Mouse (Mus musculus) left cerebral cortex, postnatal 14 days (tissue): Measurements from ENCODE around the gene Trim66. TPM values are rescaled to one million over a fixed set of nuclear protein-coding genes. Genes with fewer than 3 reads are reported as not detected.

ENCODE experiments used
- DNase-seq, 2 experiments: peaks; one replicate each; pipeline ENCODE4 v3.0.0; 2021 to 2022; ENCODE audit warnings: low spot score in 2 of 2, mixed read lengths in 1 of 2
- intact Hi-C: fragments of 180-260 bp; cut with DNase I; formaldehyde crosslinking; loops from one replicate; pipeline ENCODE4 v1.15.1; 2025
- total RNA-seq, 2 experiments: library from RNA; stranded (reverse); gene quantifications; 2 replicates each; pipeline ENCODE4 v1.2.3; 2021

Gene Trim66
- total RNA-seq, 2 experiments from 2014 or later = 8.7 to 11.0 TPM

- intact Hi-C loops = no loop called here
- DNase-seq = no peak
These were observed 16.5 kb upstream of the Trim66 start for GRCm38 (mm10) chr7:109524442-109524744.

- intact Hi-C loops = no loop called here
- no peak for DNase-seq
These were observed 16.0 kb upstream of the Trim66 start for GRCm38 (mm10) chr7:109523741-109524441.

GRCm38 (mm10) chr7:109523304-109523703 lies 15.4 kb upstream of the Trim66 start:
- DNase-seq = no peak
- intact Hi-C loops = no loop called here

GRCm38 (mm10) chr7:109522084-109522483 lies 14.2 kb upstream of the Trim66 start:
- intact Hi-C loops = no loop called here
- DNase-seq = no peak

- intact Hi-C loops = no loop called here
These were observed 12.0 kb upstream of the Trim66 start for GRCm38 (mm10) chr7:109519936-109520335.

GRCm38 (mm10) chr7:109518838-109519696 lies 11.1 kb upstream of the Trim66 start, which contains the start of gene Rpl27a:
TSS of gene Rpl27a (plus strand) at chr7:109519147.
- intact Hi-C loops = no loop called here

More at GRCm38 (mm10) chr7:109519936-109520335, 12.0 kb upstream of the Trim66 start:
- DNase-seq = no peak

GRCm38 (mm10) chr7:109518036-109518681 lies 10.2 kb upstream of the Trim66 start:
- DNase-seq = no peak
- intact Hi-C loops = no loop called here

More at GRCm38 (mm10) chr7:109518838-109519696, 11.1 kb upstream of the Trim66 start, which contains the start of gene Rpl27a:
- DNase-seq = peak; percentile 99

- DNase-seq = no peak
- intact Hi-C loops = no loop called here
These were observed 8.6 kb upstream of the Trim66 start for GRCm38 (mm10) chr7:109516500-109516899.

- intact Hi-C loops = no loop called here
- no peak for DNase-seq
These were observed 3.9 kb upstream of the Trim66 start for GRCm38 (mm10) chr7:109511838-109512237.

- intact Hi-C loops = no loop called here
- no peak for DNase-seq
These were observed 2.9 kb upstream of the Trim66 start for GRCm38 (mm10) chr7:109510799-109511198.

- intact Hi-C loops = no loop called here
- no peak for DNase-seq
These were observed 362 bp downstream of the Trim66 start for GRCm38 (mm10) chr7:109507572-109507971.

- intact Hi-C loops = no loop called here
- no peak for DNase-seq
These were observed 815 bp downstream of the Trim66 start for GRCm38 (mm10) chr7:109507119-109507518.

- intact Hi-C loops = no loop called here
- DNase-seq = no peak
These were observed 10.4 kb downstream of the Trim66 start for GRCm38 (mm10) chr7:109497507-109497906.

- DNase-seq = peak; percentile 47 to 61
- intact Hi-C loops = no loop called here
These were observed 14.3 kb downstream of the Trim66 start for GRCm38 (mm10) chr7:109493319-109494316.

- intact Hi-C loops = no loop called here
- DNase-seq = no peak
These were observed 15.2 kb downstream of the Trim66 start for GRCm38 (mm10) chr7:109492616-109493318.

- DNase-seq = no peak
- intact Hi-C loops = no loop called here
These were observed 23.7 kb downstream of the Trim66 start for GRCm38 (mm10) chr7:109484221-109484620.

- peak; percentile 20 to 42 for DNase-seq
- intact Hi-C loops = no loop called here
These were observed 27.2 kb downstream of the Trim66 start for GRCm38 (mm10) chr7:109480765-109481197.

GRCm38 (mm10) chr7:109477926-109478325 lies 30.0 kb downstream of the Trim66 start:
- intact Hi-C loops = no loop called here
- no peak for DNase-seq
